Mouse (Mus musculus): Measurements from ENCODE around the gene Id2. TPM values are rescaled to one million over a fixed set of nuclear protein-coding genes. Genes with fewer than 3 reads are reported as not detected.

Id2 gene
- 10 to 100 TPM; 35.5 to 38.2 TPM for total RNA-seq (2021)

- no peak for DNase-seq
These were observed at the start of gene Id2 for GRCm38 (mm10) chr12:25097052-25097209. Id2 (minus strand) TSS chr12:25097140.

GRCm38 (mm10) chr12:25145344-25145698 lies 48.4 kb upstream of the Id2 start:
- no peak for DNase-seq

GRCm38 (mm10) chr12:25144591-25145343 lies 47.8 kb upstream of the Id2 start:
- no peak for DNase-seq

GRCm38 (mm10) chr12:25143492-25143891 lies 46.6 kb upstream of the Id2 start:
- no peak for DNase-seq

GRCm38 (mm10) chr12:25142251-25142650 lies 45.3 kb upstream of the Id2 start:
- DNase-seq = no peak

GRCm38 (mm10) chr12:25141311-25141710 lies 44.4 kb upstream of the Id2 start:
- DNase-seq = no peak

GRCm38 (mm10) chr12:25140115-25140514 lies 43.2 kb upstream of the Id2 start:
- DNase-seq = no peak

- no peak for DNase-seq
These were observed 41.7 kb upstream of the Id2 start for GRCm38 (mm10) chr12:25138616-25139015.

- DNase-seq = no peak
These were observed 35.1 kb upstream of the Id2 start for GRCm38 (mm10) chr12:25132046-25132445.

- no peak for DNase-seq
These were observed 30.7 kb upstream of the Id2 start for GRCm38 (mm10) chr12:25127629-25128028.

GRCm38 (mm10) chr12:25126228-25126627 lies 29.3 kb upstream of the Id2 start:
- DNase-seq = no peak

- no peak for DNase-seq
These were observed 28.4 kb upstream of the Id2 start for GRCm38 (mm10) chr12:25125239-25125776.

GRCm38 (mm10) chr12:25124431-25125238 lies 27.7 kb upstream of the Id2 start:
- DNase-seq = no peak

- no peak for DNase-seq
These were observed 23.8 kb upstream of the Id2 start for GRCm38 (mm10) chr12:25120753-25121152.

GRCm38 (mm10) chr12:25119278-25119677 lies 22.3 kb upstream of the Id2 start:
- DNase-seq = peak; percentile 76

GRCm38 (mm10) chr12:25117856-25118511 lies 21.0 kb upstream of the Id2 start:
- no peak for DNase-seq

- no peak for DNase-seq
These were observed 19.2 kb upstream of the Id2 start for GRCm38 (mm10) chr12:25116126-25116525.

- DNase-seq = no peak
These were observed 17.5 kb upstream of the Id2 start for GRCm38 (mm10) chr12:25114426-25114825.

- DNase-seq = no peak
These were observed 16.4 kb upstream of the Id2 start for GRCm38 (mm10) chr12:25113357-25113756.

GRCm38 (mm10) chr12:25112806-25113205 lies 15.9 kb upstream of the Id2 start:
- no peak for DNase-seq

GRCm38 (mm10) chr12:25110682-25111078 lies 13.7 kb upstream of the Id2 start:
- DNase-seq = no peak

GRCm38 (mm10) chr12:25109971-25110681 lies 13.2 kb upstream of the Id2 start:
- peak; percentile 63 for DNase-seq

GRCm38 (mm10) chr12:25108865-25109264 lies 11.9 kb upstream of the Id2 start:
- DNase-seq = no peak

All from heart, postnatal 4 days (tissue).